Comparison of ENCODE assay signal across 8 mouse cellular contexts in genomic region chrX:10574523-10574922, GRCm38 (mm10).
DNase-seq lines count a peak whose midpoint lies in the region; ATAC-seq and TF ChIP-seq lines count a peak whose summit lies in the region.

No protein-coding gene starts in this region.

- TF ChIP-seq CTCF in kidney, adult 2 months (conservative IDR thresholded peaks at IDR 0.05; ENCODE audit: insufficient read depth, insufficient read length, low read depth, low read length): no peak

- DNase-seq in heart, adult 18-20 months: peak; percentile 52 to 62
- no peak for DNase-seq in heart, embryonic 10.5 days (ENCODE audit: low spot score)
- DNase-seq in adipocyte (ENCODE audit: low spot score): peak; percentile 72
- DNase-seq in cerebellum, postnatal 25 days: peak; percentile 40 to 72
- peak; percentile 78 for DNase-seq in kidney, adult 2 months
- DNase-seq in lung, postnatal 10 days: peak; percentile 43
- DNase-seq in spleen, adult 12 weeks (ENCODE audit: low spot score): no peak

- H3K9me3 ChIP-seq in heart, embryonic 10.5 days: no peaks in the 10 kb centered on the region

- ATAC-seq in monocyte, adult 5-6 weeks (replicated peaks; ENCODE audit: insufficient number of reproducible peaks, low FRiP score, low TSS enrichment, poor library complexity, severe bottlenecking): no peak

- no peaks in the 10 kb centered on the region for H3K27me3 ChIP-seq in heart, embryonic 10.5 days (ENCODE audit: insufficient read depth, poor library complexity, severe bottlenecking)
- H3K27me3 ChIP-seq in kidney, adult 2 months (replicated peaks; ENCODE audit: control insufficient read depth, insufficient read depth, low read length): no peaks in the 10 kb centered on the region

- no peak overlapping the region for H3K4me3 ChIP-seq in heart, embryonic 10.5 days
- H3K4me3 ChIP-seq in kidney, adult 2 months (ENCODE audit: insufficient read depth, low read depth, low read length): no peak overlapping the region

- TF ChIP-seq POLR2A in kidney, adult 2 months (IDR thresholded peaks at IDR 0.05; ENCODE audit: low read depth, low read length): no peak

- H3K4me1 ChIP-seq in heart, embryonic 10.5 days: no peaks in the 10 kb centered on the region
- H3K4me1 ChIP-seq in kidney, adult 2 months (ENCODE audit: control insufficient read depth, insufficient read depth, low read length): no peaks in the 10 kb centered on the region

- H3K27ac ChIP-seq in heart, embryonic 10.5 days: no peak overlapping the region
- no peak overlapping the region for H3K27ac ChIP-seq in kidney, adult 2 months (ENCODE audit: insufficient read depth, low read depth, low read length)

- 44% methylated on average over 3 of the region's 3 CpGs for WGBS in heart, embryonic 10.5 days
- WGBS in kidney, adult 2 months: 4% methylated on average over 3 of the region's 3 CpGs

- no peaks in the 10 kb centered on the region for H3K36me3 ChIP-seq in heart, embryonic 10.5 days
- H3K36me3 ChIP-seq in kidney, adult 2 months (ENCODE audit: control insufficient read depth, insufficient read depth, low read length): no peaks in the 10 kb centered on the region

Comparison
In these comparisons a context has a peak if more than half of its experiments do, and no peak if none do; other contexts are left out.
1. DNase-seq: peak in heart, adult 18-20 months (2 of 2), adipocyte (single experiment), cerebellum, postnatal 25 days (2 of 2), kidney, adult 2 months (single experiment) and lung, postnatal 10 days (single experiment); none in heart, embryonic 10.5 days (single experiment) and spleen, adult 12 weeks (single experiment).